Mouse (Mus musculus) skeletal muscle tissue, adult 2 months (tissue): Measurements from ENCODE around the gene Gabrd.

Experiments
- DNase-seq: peaks from one replicate; pipeline ENCODE4 v3.0.0-alpha.2; 2012; ENCODE audit warnings: low read depth, low spot score

Gene Gabrd

DNA sequence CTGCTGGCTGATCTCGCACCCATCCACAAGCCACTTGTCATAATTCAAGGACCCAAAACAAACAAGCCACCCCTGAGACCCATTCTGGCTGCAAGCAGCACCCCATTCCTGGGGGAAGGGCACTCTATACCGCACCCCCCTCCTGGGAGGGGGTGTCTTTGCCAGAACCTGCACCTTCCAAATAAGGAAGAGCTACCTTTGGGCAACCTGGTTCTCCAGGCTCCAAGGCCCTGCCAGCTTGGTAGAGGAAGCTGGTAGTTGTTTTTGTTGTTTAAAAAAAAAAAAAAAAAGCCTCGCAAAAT, 53.7 kb downstream of the Gabrd start:
- DNase-seq: no peak

DNA sequence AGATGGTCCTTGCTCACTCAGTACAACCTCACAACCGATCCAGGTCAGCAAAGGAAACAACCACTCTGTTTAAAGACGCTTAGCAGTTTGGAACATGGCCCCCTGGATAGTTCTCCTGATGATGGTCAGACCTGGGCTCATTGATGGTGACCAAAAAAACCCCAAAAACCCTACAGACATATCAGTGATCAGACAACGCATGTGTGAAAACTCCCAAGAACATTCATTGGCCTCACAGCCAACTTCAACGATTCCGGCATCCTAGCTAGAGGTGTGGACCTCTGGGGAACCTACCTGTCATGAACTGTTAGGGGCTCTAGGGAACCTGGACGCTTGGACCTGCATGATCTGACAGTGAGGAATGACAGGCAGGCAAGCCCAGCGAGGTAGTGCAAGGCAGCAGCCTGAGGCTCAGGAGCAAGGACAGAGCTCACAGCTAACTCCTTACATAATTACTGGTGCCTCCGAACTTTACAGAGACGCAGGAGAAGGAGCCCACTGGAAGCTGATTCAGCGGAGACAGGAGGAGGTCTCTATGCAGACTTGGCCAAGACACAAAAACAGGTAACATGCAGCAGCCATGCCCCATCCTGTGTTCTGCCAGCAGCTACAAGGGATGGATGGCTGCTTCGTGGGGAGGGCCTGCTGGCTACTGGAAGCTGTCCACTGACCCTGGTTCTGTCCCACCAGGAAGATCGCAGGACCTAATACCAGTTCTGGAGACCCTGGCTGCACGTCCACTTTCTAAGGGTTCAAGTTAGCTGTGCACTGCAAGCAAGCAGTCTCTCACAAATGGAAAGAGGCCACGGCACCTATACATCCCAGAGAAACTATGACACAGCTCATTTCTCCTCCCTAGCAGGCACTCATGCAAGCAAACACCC, 54.3 kb downstream of the Gabrd start:
- DNase-seq: no peak

DNA sequence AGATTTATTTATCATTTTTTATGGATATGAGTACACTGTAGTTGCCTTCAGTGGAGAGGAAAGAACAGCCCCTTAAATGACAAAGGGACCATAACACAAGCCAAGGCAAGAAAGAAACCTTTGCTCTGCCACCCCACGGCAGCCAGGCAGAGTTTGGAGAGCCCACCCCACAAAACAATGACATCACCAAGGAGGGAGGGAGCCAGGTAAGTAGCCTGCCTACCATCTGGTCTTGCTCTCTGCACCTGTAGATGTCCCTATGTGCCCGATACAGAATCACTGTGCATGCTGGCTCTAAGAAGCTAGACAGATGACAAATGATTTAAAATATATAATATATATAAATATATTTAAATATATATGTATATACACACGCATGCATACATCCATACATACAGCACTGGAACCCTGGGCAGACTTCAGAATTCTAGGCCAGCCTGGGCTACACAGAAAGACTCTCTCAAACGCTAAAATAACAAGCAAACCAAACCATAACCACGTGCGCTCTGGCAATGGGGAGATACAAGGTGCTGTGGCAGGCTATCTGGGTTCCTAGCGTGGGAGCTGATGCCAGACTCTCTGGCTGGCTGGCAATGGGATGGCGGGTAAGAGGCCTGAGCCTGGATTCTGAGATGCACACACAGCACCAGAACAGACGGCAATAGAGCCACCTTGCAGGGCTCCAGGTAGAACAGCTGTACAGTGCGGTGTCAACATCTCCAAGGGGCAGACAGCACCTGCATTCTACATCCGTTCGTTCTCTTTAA, 61.4 kb downstream of the Gabrd start:
- DNase-seq: no peak
